Mouse (Mus musculus) right cerebral cortex, postnatal 36 days (tissue): ENCODE results near the gene Kpna1.
"Not testable (repeated sequence)": the region's sequence is repeated elsewhere in the genome, so short reads cannot be mapped to it uniquely, and the experiment has no call there.

ENCODE experiments used
- DNase-seq, 2 experiments: peaks; one replicate each; pipeline ENCODE4 v3.0.0; 2022; ENCODE audit warnings: low spot score in 2 of 2, mixed read lengths in 1 of 2

Gene Kpna1

GRCm38 (mm10) chr16:35978450-35978849 is at the start of gene Kpna1:
TSS of gene Kpna1 (plus strand) at chr16:35978750.
- not testable (repeated sequence) for DNase-seq

DNA sequence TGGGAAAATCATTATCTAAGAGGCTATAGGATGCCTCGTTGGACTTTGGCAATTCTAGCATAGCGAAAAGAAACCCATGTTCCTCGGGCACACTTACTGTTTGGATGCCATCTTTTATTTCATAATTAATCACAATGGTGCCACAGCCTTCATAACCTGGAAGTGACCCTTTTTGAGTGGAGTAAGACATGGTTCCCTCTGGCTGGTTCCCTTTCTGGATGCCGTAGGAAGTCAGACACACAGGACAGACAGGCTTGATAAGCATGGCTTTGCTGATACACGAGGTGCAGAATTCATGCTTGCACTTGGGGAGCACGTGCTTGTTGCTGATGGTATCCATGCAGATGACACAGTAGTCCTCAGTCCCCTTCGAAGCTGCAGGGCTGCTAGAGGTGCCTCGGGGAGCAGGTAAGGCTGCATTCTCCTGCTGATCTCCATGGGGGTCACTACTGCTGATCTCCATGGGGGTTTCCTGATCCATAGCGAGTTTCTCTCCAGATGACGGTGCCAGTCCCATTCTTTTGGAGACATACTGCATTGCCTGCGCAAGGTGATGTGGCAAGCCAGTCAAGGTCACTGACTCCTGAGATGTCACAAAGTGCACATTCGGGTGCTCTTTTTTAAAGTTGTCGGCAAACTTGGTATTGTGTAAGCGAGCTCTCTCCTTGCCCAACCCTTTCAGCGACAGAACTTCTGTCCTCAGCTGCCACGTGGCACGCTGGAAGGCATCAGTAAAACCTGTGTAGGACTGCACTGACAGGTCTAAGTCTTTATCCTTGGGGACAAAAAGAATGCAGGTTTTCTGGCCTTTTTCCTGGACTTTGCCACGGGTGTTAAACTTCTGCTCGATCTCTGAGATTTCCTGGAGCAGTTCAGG is 46.1 kb upstream of the Kpna1 start:
- no peak for DNase-seq

- no peak for DNase-seq
Measured at GRCm38 (mm10) chr16:35933181-35933580, 45.4 kb upstream of the Kpna1 start.

DNA sequence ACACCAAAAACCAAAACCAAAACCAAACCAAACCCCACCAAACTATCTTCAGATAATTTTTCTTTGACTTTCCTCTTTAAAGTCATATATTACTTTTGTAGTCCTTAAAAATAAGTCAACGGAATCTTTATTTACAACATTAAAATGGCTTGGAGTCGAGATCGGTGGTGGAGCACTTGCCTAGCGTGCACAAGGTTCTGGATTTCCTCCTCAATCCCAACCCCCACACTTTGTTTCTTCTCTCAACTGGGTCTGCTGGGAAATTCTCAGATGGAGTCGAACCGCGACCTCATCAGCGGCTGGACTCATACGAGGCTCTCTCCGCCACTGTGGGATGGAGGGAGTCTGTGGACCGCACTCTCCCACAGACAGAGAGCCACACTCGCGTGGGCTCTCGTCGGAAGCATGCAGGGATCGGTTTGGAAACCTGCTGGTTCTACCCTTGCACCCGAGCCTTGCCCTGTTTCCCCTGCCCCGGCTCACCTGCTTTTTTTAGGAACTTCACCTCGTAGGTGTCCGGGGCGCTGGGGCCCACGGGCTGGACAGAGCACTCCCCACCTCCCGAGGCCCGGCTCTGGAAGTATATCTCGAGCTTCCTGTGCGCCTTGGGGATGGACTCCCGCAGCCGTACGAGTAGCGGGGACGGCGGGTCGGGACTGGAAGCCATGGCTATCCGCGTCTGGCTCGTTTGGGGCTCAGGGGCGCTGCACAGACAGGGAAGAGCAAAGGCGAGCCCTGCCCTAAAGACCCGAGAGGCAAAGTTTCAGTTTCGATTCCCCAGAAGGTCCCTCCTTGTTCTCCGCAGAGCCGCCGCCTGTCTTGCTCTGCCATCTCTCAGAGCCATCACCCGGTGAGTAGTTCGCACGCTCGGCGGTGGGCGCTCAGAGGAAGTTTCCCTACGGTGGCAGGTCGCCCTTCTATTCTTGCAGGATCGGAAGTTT is 40.1 kb upstream of the Kpna1 start, which contains the start of the genes Parp9 and Dtx3l:
Parp9 (plus strand) TSS at position 260 of the 941 bp plus-strand sequence.
Dtx3l (minus strand) TSS at position 941 of the 941 bp plus-strand sequence.
- peak; percentile 1 to 7 for DNase-seq

- no peak for DNase-seq
Measured at GRCm38 (mm10) chr16:35939261-35939660, 39.3 kb upstream of the Kpna1 start.

DNA sequence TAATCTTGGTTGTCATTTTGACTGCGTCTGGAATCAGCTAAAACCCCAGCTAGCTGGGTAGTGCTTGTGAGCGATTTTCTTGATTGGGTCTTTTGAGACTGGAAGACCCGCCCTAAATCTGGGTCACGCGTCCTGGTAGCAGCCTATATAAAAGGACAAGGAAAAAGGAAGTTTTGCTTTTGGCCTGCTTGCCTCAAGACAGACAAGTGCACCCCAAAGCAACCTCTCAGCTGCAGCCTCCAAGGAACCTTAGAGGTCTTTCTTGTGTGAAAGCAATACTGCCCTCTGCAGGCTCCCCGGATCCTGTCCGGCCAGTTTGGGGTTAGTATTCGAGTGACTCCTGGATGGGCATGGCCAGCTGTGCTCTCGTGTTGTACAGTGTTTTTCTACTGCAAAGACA is 38.9 kb upstream of the Kpna1 start:
- DNase-seq: peak; percentile 55 to 63

GRCm38 (mm10) chr16:35941382-35941781 is 37.2 kb upstream of the Kpna1 start:
- DNase-seq: no peak

GRCm38 (mm10) chr16:35949264-35949663 is 29.3 kb upstream of the Kpna1 start:
- DNase-seq: no peak

DNA sequence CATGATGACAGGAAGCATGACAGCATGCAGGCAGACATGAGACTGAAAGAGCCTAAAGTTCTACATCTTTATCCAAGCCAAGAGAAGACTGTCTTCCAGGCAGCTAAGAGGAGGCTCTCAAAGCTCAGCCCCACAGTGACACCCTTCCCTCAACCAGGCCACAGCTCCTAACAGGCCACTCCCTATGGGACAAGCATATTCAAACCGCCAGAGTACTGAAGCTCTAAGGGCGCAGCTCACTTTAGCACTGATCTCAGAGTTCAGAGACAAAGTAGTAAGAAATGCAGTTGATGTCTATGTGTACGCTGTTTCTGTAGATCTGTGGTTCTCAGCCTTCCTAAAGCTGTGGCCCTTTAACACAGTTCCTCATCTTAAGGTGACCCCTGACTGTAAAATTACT is 27.3 kb upstream of the Kpna1 start:
- DNase-seq: no peak

DNA sequence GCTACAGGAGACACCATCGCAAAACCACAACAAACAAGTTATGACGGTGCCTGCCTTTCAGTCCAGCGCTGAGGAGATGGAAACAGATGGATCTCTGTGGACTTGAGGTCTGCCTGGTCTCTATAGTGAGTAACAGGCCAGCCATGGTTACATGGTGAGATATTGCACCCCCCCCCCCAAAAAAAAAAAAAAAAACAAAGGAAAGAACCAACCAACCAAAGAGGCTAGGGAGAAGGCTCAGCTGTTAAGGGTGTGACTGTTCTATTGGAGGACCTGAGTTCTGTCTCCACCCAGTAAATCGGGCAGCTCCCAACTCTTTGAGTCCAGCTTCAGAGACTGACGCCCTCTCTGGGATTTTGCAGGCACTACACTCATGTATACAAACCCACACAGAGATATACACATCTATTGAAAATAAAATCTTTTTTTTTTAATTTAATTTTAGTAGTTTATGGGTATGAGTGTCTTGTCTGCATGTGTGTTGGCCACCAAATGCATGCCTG is 25.9 kb upstream of the Kpna1 start:
- DNase-seq: no peak

DNA sequence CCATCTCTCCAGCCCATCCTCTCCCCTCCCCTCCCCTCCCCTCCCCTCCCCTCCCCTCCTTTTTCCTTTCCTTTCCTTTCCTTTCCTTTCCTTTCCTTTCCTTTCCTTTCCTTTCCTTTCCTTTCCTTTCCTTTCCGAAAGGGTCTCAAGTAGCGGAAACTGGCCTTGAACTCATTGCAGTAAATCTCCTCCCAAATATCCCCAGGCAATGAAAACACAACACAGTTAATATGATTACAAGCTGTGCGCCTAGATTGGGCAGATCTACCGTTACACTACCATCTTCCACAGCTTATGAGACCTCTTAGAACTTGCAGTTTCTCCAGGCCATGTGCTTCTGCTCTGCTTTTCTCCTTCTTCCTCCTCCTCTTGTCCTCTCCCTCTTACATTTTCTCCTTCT is 12.6 kb upstream of the Kpna1 start:
- not testable (repeated sequence) for DNase-seq

- DNase-seq: no peak
Measured at GRCm38 (mm10) chr16:35966411-35967115, 12.0 kb upstream of the Kpna1 start.

GRCm38 (mm10) chr16:35967319-35967718 is 11.2 kb upstream of the Kpna1 start:
- DNase-seq: no peak

DNA sequence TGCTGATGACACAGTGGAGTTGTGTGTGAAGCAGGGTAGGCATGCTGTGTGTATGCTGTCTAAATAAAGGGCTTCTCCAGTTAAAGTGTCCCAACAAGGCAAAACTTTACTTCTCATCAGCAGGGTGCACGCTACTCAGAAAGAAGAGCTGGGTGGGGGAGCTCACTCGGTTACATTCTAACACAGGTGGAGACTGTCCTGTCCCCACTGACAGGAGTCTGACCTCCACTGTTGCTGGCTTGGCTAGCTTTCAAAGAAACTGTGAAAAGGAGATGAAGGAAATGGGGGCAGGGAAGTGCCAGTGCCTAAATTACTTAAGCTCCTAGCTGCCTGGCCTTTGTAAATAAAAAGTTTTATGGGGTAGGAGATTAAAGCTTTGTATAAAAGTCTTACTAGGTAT is 10.4 kb upstream of the Kpna1 start:
- DNase-seq: no peak

DNA sequence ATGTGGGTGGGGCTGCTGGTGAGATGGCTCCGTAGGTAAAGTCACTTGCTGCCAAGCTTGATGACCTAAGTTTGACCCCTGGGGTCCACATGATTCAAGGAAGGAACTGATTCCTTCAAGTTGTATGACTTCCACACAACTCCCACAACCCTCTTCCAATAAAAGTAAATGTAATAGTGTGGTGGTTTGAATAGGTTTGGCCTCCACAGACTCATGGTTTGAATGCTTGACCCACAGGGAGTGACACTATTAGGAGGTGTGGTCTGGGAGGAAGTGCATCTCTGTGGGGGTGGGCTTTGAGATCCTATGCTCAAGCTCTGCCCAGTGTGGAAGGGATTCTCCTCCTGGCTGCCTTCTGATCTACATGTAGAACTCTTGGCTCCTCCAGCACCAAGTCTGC is 4.5 kb upstream of the Kpna1 start:
- DNase-seq: no peak

- peak; percentile 100 for DNase-seq
Measured at GRCm38 (mm10) chr16:35981363-35981821, 2.8 kb downstream of the Kpna1 start.

DNA sequence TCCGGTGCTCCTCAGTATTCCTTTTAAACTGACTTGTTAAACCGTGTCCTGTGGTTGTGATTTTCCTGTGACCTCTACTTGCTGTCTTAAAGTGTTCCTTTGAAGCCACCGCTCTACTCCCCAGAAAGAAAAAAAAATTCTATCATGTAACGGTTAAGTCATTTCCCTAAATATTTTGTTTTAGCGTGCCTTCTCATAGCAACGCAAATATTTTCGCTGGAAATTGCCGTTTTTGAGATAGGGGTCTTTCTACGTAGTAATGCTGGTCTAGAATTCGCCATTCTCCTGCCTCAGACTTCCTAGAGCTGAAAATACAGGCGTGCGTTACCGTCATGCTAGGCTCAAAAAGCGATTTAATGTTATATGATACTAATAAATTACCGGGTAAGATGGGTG is 4.0 kb downstream of the Kpna1 start:
- no peak for DNase-seq

- peak; percentile 84 to 88 for DNase-seq
Measured at GRCm38 (mm10) chr16:35982902-35983516, 4.5 kb downstream of the Kpna1 start.

DNA sequence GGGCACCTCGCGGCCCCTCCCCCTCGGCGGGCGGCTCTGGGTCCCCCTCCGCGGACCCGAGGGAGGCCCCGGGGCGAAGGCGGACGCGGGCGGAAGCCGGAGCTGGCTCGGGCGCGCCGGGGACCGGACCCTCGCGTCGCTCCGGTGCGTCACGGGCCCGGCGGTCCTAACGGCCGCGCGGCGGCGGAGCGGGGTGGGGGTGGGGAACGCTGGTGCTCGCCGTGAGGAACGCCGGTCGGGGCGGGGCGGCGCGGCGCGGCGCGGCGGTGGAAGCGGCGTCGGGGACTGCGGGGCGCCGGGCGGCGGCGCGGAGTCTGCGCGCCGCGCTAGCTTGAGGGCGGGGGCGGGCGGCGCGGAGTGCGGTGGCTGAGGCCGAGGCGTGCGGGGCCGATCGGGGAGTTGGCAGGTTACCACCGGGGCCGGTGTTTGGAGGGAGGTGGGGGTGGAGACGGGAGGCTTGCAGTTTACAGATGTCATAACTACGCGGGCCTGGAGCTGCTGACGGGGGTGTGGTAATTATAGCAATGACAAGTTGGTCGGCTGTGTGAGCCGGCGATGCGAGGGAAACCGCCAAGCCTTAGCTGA is 5.1 kb downstream of the Kpna1 start:
- peak; percentile 66 to 72 for DNase-seq

DNA sequence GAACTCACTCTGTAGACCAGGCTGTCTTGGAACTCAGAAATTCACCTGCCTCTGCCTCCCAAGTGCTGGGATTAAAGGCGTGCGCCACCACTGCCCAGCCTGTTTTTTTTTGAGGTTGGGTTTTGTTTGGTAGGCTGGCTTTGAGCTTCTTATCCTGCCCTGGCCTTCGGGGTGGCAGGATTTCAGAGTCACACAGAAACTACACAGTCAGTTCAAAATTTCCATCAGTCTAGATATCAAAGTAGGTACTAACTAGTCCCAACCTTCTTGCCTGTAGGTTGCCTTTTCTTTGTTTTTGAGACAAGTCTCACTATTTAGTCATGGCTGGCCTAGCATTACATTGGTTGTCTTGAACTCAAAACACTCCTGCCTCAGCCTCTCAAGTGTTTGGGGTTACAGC is 5.9 kb downstream of the Kpna1 start:
- DNase-seq: no peak

DNA sequence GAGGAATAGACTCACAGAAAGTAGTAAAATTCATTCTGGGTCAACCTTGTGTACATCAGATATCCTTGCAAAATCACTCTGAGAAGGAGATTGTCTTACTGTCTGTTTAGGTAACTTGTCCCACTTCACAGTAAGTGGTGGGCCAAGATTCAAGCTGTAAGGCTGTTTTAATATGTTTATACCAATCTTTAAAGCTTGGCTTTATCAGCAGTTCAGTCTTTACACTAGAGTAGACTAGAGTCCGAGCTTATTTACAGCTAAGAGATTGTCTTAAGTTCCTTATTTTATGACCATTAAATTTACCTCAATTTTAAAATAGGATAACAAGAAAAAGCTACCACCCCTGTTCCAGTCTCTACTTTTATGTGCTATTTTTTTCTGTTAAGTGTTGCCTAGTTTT is 9.4 kb downstream of the Kpna1 start:
- DNase-seq: no peak
